Mouse (Mus musculus) left cerebral cortex, adult 9 months (tissue): ENCODE data around the gene Ccdc153.

Experiments
- DNase-seq, 2 experiments: peaks; one replicate each; pipeline ENCODE4 v3.0.0; 2022; ENCODE audit warnings: low spot score in 2 of 2

Gene Ccdc153

DNA sequence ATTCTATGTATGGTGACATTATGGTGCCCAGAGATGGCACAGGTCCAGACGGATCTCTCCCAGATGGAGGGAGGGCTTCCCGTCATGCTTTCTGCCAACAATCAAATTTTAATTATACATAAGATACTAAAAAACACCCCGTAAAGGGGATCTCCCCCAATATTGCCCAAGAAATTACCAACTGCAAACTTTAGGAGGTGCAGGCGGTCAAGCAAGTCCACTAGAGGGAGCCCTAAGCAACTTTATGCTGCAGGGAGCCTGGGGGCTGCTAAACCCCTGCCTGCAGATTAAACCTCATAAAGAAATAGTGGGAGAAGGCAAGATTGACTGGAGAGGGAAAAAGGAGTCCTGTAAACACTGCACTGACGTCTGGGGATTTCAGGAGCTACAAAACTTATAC, 1.0 kb upstream of the Ccdc153 start:
- peak in 1 of 2 experiments; percentile 39 for DNase-seq

DNA sequence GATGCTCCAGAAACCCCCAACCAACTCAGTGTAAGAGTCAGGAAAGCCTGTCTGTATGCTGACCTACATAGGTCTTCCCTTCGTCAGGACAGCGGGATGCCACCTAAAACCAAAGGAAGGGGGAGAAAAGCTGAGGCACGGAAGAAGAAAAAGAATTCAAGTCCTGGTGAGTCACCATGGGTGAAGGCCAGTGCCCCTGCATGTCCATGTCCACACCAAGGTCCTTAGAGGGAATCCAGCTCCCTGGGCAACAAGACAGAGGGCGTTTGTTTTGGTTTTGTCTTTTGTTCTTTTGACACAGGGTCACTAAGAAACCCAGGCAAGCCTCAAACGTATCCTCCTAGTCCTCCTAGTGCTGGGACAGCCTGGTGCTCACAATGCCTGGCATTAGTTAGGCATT, 435 bp downstream of the Ccdc153 start:
- no peak for DNase-seq

DNA sequence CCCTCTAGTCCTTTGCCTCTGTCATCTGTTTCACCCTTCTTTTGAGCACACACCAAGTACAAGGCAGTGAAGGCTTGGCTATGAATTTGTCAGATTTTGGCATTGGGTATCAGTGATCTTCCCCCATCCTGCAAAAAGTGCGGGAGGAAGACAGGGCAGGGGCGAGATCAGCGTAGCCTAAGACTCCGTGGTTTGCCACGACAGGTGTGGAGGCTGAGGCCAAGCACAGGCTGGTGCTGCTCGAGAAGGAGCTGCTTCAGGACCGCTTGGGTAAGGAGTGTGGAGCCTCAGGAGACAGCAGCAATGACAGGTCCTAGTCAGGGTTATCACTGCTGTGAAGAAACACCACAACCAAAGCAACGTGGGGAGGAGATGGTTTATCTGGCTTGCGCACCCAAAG, 942 bp downstream of the Ccdc153 start:
- DNase-seq = no peak

DNA sequence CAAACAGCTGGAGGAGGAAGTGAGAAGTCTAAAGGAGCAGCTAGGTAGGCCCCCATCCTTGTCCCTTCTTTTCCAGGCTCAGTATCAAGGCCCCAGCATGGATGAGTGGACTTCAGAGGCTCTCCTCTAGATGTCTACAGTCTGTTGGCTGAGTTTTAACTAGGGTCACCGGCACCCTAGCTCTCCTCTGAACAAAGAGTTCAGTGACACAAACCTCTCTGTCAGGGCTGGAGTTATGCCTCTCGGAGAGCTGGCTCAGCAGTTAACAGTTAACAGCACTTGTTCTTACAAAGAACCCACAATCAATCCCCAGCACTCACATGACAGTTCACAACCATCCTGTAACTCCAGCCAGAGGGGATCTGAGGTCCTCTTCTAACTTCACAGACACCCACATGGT, 3.1 kb downstream of the Ccdc153 start:
- no peak for DNase-seq

DNA sequence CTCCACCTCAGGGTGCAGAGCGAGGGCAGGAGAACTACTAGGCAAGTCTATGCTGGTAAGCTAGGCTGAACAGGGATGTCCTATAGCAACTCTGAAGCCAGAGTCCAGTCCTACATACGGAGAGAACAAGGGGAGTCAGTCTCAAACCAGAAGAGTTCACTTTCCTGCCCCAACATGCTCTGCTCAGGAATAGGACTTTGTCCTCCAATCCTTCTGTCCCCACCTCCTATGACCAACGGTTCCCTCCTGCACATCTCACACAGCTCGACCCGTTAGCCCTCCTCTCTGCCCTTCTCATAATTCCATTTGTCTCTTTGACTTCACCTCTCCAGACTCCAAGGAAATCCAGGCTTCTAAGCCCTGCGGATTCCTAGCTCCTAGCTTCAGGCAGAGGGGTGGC, 7.4 kb downstream of the Ccdc153 start:
- DNase-seq = no peak

DNA sequence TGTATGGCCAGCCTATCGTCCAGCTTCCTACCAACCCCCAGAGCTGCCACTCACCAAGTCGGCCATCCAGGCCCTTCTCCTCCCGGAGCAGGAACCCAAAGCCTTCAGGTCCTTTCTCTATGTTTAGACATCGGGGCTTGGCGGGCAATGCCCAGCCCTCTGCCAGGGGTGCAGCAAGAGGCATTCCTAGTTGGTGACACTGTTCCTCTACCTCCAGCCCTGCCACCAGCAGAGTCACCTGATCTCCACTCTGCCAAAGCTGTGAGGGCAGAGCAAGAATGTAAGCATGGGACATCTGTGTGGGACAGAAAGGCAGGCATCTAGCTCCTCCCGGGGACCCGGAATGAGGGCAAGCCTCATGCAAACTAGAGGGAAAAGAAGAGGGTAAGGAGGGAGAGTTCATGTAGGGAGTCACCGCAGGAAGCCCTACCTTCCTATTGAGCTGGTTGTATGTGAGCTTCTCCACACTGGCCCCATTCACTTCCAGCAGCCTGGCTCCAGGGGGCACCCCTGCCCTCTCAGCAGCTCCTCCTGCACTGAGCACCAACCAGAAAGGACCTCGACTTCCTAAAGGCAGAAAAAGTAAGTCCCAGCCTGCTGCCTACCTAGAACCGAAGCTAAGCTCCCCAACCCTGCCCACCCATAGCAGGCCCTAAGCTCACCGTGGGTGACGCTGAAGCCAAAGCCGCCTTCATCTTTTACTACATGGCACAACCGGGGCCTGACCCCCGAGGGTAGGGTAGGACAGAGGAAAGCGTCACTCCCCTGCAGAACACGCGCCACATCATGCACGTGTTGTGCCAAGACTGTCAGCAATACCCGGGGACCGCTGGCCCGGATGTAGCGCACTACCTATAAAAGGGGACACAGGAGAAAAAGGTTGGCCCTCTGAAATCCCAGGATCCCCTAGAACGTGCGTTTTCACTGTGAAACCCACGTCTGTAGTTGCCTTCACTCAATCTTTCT, 9.0 kb downstream of the Ccdc153 start:
- peak in 1 of 2 experiments; percentile 77 for DNase-seq

DNA sequence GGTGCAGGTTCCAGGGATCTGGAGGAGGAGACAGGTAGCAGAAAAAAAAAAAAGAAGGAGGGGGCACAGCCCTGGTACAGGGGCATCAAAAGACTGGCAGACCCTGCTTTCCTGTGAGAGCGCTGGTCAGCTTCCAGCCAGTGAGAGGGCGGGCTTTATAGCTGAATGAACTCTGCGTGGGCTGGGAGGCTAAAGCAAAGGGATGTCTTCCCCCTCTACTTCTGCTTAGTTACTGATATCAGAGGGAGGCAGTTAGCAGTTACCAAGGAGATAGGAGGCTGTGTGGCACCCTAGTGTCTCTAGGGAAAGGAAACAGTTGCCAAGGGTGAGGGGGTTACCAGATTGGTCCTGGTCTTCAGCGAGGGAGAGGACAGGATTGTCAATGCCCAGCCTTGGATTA, 10.0 kb downstream of the Ccdc153 start:
- DNase-seq = no peak

DNA sequence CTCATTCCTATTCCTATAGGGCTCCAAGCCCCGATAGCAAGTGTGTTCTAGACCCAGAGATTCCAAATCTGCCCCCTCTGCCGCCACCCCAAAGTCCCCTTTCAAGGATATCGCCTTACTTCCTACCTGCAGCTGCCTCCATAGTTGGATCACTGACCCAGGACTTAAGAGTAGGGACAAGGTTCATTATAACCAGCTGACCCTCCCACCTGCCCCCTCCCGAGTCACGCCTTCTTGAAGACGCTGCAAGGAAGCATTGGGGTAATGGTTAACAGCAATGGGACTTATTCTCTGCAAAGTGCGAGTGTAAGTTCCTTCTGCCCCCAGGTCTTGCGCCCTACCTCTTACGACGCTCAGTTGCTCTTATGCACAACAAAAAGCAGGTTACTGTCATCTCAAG, 10.8 kb downstream of the Ccdc153 start, which contains the start of gene Pdzd3:
Gene Pdzd3 (minus strand): TSS at position 158 of the 400 bp plus-strand sequence.
- no peak for DNase-seq

DNA sequence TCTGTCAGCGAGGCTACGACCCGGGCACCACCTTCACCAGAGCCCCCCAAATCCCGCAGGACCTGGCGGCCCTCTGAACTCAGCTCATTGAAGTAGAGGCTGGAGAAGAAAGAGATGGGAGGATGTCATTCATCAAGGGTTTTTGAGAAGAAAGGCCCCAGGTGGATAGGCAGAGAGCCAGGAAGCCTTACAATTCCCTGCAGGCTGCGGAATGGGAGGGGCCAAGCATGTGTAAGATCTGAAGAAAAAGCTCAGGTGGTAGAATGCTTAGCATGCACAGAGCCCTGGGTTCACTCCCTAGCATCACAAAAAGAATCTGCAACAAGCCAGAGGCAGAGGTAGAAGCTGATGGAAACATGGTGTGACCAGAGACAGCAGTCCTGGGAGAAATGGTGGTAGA, 13.0 kb downstream of the Ccdc153 start:
- DNase-seq = no peak

DNA sequence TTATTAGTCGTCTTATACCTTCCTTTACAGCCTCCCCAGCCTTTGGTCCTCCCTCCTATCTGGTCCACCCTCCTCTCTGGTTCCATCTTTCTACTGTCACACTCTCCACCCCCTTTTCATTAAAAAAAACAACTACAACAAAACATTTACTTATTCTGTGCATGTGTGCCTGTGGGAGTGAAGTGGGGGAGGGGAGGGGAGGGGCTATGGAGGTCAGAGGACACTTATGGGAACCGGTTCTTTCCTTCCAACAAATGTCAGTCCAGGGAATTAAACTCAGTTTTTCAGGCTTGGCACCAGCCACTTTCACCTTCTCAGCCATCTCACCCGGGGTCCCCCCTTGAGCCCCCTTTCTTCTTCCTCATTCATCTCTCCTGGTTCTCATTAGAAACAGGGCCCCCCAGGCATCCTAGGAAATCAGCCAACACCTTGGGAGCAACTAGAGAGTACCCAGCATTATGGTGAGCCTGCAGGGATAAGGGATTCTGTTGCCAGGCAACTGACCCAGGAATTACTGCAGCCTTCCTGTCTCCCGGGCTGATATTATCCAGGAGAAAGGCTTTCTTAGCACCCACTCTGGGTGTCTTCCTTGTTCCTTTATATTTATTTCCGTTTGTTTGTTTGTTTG, 14.1 kb downstream of the Ccdc153 start:
- DNase-seq = no peak

DNA sequence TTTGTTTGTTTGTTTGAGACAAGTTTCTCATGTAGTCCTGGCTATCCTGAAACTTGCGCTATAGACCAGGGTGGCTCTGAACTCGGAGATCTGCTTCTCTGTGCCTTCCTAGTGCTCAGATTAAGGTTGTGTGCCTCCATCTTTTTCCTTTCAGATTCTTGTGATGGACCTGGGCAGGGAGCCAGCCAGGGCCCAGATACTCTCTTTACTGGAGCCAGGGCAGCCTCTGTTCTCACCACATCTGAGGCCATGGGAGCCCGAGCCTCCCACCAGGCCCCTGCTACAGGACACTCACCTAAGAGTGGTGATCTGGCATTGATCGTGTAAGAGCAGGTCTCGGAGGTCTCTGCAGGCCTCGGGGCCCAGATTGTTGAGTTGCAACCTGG, 14.7 kb downstream of the Ccdc153 start:
- no peak for DNase-seq

DNA sequence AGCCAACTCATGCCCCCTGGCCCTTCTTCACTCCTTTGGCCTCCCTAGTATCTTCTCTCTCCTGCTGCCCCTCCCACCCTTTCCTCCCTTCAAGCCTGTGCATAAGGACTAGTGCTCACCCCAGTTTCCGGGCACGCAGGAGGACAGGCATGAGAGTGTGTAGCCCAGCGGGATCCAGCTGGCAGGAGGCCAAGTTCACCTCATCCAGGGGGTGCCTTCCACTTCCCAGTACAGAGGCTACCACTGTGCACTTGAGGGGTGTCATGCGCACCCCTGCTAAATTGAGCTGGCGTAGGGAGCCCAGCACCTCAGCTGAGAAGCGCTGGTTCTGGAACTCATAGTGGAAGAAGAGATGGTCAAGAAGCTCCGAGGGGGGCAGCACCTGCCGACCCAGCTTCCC, 15.7 kb downstream of the Ccdc153 start:
- no peak for DNase-seq

DNA sequence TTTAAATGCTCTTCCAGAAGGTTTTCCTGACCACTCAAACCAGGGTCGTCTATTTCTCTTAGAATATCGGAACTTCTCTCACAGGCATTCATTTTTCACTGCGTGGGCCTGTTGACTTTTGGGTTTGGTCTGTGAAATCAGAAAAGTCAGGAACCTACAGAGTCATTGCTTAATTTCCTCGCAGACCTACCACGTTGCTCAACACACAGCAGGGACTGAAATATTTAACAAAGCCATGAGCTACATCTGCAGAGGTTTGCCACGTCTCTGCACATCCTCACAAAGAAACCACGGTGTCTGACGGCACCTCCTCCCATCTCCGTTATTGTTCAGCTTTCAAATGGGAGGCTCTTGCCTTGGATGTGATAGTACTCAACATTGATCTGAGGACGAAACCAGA, 18.5 kb downstream of the Ccdc153 start:
- no peak for DNase-seq

DNA sequence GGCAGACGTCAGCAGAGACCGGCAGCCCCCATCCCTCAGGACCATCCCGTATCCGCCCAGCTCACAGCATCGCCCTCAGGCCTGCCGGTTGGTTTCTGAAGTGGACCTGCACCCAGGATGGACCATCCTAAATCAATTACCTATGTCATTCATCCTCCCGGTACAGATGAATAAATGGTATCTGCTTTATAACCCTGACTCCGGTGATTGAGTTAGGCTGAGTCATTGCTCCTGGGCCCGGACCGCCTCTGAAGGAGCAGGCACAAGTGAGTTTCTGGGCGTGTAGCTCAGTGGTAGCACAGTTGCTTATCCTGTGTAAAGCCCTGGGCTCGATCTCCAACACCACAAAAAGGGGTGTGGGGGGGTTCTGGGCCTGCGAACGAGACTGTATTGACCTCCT, 20.9 kb downstream of the Ccdc153 start:
- DNase-seq = no peak

DNA sequence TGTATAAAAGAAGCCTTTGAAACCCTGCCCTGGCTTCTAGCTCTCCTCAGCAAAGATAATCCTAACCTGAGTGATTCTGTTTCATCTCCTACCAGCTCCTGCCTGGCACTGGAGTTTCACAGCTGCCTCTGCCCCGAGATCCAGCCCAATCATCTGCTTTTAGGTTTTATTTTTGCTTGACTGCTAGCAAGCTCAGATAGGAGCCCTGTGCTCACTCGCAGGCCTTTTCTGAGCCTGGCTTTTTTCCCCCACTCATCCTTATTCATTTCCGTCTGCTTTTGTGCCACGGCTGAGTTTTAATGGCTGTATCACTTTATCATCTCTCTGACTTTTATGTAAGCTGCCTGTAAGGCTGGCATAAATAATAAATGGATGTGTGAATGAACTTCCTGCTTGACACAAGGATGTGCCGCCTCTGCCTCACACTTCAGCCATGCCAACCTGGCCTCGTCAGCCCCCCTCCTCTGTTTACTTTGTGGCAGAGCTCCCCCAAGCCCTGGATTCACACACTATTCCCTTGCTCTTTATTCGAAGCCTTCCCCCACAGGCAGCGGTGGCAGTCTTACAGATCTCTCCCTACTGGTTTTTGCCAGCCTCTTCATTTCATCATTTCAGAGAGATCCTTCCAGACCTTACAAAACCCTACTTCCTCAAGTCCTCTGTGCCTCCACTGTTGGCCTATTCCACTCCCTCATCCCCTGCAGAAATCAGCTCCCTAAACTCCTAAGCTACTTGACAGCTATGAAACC, 26.2 kb downstream of the Ccdc153 start:
- DNase-seq = peak; percentile 60 to 67

DNA sequence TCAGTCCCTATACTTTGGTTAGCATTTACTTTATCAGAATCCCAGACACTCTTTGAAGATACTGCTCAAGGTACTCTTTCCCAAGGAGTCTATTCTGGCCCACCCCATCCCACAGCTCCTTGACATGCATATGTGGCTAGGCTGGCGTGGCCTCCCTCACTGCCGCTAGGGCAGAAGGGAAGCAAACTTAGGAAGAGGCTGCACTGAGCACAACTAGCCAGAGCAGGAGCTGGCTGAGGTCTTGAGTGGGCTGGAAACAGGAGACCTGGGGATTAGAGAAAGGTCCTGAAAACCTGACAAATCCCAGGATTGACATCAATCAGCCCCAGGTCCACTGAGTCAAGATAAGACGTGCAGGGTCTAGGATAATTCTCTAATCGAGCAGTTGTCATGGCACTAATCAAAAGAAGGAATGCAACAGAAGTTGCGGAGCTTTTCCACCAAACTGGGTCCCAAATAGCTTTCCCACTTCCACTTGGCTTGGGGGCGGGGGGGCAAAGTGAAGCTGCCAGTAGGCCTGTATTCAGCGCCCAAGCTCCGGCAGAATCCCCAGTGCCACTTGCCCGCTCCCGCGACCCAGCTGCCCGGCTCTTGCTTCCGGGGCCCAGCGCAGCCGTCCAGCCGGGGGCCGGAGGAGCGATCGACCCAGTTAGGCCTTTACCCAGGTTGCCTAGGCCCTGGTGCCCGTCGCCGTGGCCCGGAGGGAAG, 27.0 kb downstream of the Ccdc153 start:
- no peak for DNase-seq

DNA sequence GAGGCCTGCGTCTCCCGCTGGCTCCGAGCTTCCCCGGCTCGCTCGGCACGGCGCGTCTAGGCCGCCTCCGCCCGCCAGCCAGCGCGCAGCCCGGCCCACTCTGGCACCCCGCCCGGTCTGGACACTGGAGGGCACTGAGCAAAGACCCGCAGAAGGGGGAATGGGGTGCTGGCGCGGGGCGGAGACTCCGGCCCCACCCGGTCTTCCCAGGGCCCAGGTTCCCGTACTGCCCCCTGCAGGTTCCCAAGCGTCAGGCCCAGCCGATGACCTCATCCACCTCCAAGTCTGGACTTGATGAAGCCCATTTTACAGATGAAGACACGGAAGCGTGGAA, 27.5 kb downstream of the Ccdc153 start:
- peak; percentile 56 to 78 for DNase-seq

DNA sequence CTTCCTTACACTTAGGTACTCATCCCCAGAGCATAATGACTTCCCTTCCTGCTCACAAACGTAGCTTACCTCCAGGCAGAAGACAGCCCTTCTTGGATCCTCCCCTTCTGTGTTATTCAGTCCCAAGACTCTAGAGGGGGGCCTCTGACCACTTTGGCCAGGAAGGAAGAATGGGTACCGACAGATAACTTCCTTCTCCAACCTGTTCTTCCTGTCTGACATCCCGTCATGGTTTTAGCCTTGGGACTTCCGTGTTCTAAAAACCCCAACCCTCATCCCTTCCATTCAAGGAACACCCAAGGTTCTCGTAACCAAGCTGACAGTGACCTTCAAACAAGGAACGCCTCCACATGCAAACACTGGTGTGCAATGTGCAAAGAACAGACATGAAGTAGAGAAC, 28.0 kb downstream of the Ccdc153 start, which contains the start of gene Nlrx1:
Gene Nlrx1 (minus strand): TSS at position 168 of the 400 bp plus-strand sequence.
- DNase-seq = no peak

DNA sequence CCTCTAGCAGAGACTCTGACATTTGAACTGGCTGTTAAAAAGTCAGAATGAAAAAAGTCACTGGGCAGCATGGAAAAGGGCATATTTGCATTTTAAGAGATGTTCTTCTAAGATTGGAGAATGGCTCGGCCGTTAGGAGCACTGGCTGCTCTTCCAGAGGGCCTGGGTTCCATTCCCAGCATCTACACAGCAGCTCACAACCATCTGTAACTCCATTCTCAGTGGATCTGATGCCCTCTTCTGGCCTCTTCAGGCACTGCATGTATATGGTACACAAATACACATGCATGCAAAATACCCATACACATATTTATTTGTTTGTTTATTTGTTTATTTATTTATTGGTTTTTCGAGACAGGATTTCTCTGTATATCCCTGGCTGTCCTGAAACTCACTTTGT, 28.6 kb downstream of the Ccdc153 start:
- no peak for DNase-seq

DNA sequence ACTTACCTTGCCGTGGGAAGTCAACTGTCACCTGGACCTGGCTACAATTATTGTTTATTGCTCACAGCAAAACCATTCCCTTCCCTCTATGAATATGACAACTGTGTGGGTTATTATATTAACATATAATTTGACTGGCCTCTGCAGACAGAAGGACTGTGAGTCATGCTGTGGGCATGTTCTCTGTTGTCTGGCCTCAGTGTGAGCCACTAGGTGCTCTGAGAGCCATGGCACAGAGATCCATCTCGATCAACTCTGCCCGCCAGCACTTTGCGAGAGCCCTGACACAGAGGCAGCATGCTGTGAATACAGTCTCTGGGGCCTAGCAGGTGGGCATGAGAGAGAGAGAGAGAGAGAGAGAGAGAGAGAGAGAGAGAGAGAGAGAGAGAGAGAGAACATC, 29.5 kb downstream of the Ccdc153 start:
- no peak for DNase-seq

DNA sequence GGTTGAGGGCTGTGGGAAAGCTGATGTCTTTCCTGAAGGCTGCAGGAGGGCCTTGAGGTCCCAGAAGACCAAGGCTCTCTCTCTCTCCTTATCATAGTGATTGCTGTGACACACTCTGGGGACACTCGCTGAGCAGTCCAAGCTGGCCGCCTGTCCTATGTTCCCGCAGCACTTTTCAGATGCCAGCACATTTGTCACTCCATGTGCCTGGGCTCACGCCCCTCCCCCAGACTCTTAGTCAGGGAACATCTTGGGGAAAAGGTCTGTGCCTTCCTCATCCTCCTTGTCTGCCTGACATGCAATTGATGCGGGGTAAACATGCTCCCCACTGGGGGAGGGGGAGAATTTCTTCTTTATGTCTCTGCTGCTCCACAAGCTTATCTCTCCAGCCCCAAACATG, 42.7 kb downstream of the Ccdc153 start:
- no peak for DNase-seq
